Mouse (Mus musculus): Measurements from ENCODE around the gene Ephx4. TPM values are rescaled to one million over a fixed set of nuclear protein-coding genes. Genes with fewer than 3 reads are reported as not detected.

Gene Ephx4
- polyA plus RNA-seq, 1 experiment: 1.7 TPM

DNA sequence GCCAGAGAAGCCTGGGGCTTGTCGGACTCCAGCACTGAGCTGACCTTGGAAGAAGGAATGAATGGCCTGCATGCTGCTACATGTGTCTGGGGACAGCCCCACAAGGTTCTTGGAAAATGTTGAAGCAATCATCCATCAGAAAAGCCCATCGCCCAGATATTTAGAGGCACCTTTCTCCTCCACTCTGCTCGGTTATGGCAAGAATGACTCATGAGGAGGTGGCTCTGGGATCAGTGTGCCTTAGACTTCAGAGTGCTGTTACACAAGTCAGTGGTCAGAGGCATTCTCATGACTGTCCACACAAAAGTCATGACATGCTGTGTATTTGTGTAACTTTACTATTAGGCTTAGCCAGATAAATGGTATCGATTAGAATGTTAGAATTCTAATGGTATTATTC, 64.6 kb downstream of the Ephx4 start:
- TF ChIP-seq POLR2A (IDR thresholded peaks at IDR 0.05; ENCODE audit: insufficient read depth, low read length) (no peak), EP300 (IDR thresholded peaks at IDR 0.05; ENCODE audit: insufficient read depth, low read depth, low read length) (no peak), CTCF (IDR thresholded peaks at IDR 0.05; ENCODE audit: low read depth, low read length) (no peak)
- Histone ChIP-seq H3K4me1 (ENCODE audit: control insufficient read depth, insufficient read depth, low read length) (no peaks in the 10 kb centered on the region), H3K27ac (ENCODE audit: insufficient read depth, low read length) (no peak overlapping the region), H3K4me3 (ENCODE audit: low read depth, low read length) (no peak overlapping the region), H3K9me3 (replicated peaks; ENCODE audit: control insufficient read depth, insufficient read depth, low read length, poor library complexity, severe bottlenecking) (no peaks in the 10 kb centered on the region), H3K36me3 (ENCODE audit: control insufficient read depth, insufficient read depth, low read length, poor library complexity, severe bottlenecking) (no peaks in the 10 kb centered on the region), H3K27me3 (ENCODE audit: control insufficient read depth, insufficient read depth, low read length, poor library complexity, severe bottlenecking) (no peaks in the 10 kb centered on the region), H3K9ac (ENCODE audit: low read depth, poor library complexity, severe bottlenecking) (no peak overlapping the region)

DNA sequence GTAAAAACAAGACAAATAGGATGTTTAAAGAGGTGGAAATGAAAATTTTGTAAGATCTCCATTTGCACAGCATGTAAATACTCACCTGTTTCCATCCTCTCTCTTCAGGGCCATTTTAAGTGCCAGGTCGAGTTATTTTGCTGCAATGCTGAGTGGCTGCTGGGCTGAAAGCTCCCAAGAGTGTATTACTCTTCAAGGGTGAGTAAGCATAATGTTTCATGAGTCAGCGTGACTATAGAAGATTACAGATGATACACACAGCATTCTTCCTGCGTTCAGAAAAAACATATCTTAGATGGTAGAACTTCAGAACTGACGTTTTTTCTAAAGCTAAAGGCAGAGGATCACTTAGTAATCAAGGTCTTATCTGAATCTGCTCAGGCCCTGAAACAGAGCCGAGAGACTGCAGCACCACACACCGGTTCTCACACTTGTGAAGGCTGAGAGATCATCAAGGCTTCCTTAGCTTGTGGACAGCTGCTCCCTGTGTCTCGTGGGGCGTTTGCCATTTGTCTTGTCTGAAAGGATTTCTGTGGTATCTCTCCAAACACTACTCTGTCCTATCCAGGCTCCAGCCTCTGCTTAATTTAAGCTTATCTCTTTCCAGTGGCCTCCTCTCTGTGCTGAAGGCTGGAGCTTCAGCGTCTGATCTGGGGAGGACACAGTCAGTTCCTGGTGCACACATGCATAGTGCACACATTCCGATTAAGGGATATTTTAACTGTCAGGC, 68.2 kb downstream of the Ephx4 start:
- Histone ChIP-seq H3K4me3 (ENCODE audit: low read depth, low read length) (no peak overlapping the region), H3K4me1 (ENCODE audit: control insufficient read depth, insufficient read depth, low read length) (no peaks in the 10 kb centered on the region)
- TF ChIP-seq EP300 (IDR thresholded peaks at IDR 0.05; ENCODE audit: insufficient read depth, low read depth, low read length) (no peak), POLR2A (IDR thresholded peaks at IDR 0.05; ENCODE audit: insufficient read depth, low read length) (no peak), CTCF (IDR thresholded peaks at IDR 0.05; ENCODE audit: low read depth, low read length) (no peak)

More for the DNA sequence above, 68.2 kb downstream of the Ephx4 start:
- Histone ChIP-seq H3K36me3 (ENCODE audit: control insufficient read depth, insufficient read depth, low read length, poor library complexity, severe bottlenecking) (no peaks in the 10 kb centered on the region), H3K27ac (ENCODE audit: insufficient read depth, low read length) (no peak overlapping the region), H3K27me3 (ENCODE audit: control insufficient read depth, insufficient read depth, low read length, poor library complexity, severe bottlenecking) (no peaks in the 10 kb centered on the region), H3K9ac (ENCODE audit: low read depth, poor library complexity, severe bottlenecking) (no peak overlapping the region), H3K9me3 (replicated peaks; ENCODE audit: control insufficient read depth, insufficient read depth, low read length, poor library complexity, severe bottlenecking) (no peaks in the 10 kb centered on the region)

Other genes with a start within 250 kb of the Ephx4 start
- 6.6 and 8.8 TPM in 2 replicates for gene Tgfbr3, start 113.1 kb upstream of the Ephx4 start, polyA plus RNA-seq (2011; ENCODE audit: insufficient read depth, insufficient read length, low read depth, missing spikeins)
- 0.82 and 1.2 TPM in 2 replicates for gene Brdt, start 71.6 kb upstream of the Ephx4 start, polyA plus RNA-seq (2011; ENCODE audit: insufficient read depth, insufficient read length, low read depth, missing spikeins)
- not detected in 2 replicates for gene Lpcat2b, start 28.8 kb downstream of the Ephx4 start, polyA plus RNA-seq (2011; ENCODE audit: insufficient read depth, insufficient read length, low read depth, missing spikeins)
- gene Btbd8, start 35.3 kb downstream of the Ephx4 start, polyA plus RNA-seq (2011; ENCODE audit: insufficient read depth, insufficient read length, low read depth, missing spikeins): 14.9 and 17.2 TPM in 2 replicates
- not detected in 2 replicates for gene Gm42669, start 104.9 kb downstream of the Ephx4 start, polyA plus RNA-seq (2011; ENCODE audit: insufficient read depth, insufficient read length, low read depth, missing spikeins)
- gene 1700028K03Rik, start 132.0 kb downstream of the Ephx4 start, polyA plus RNA-seq (2011; ENCODE audit: insufficient read depth, insufficient read length, low read depth, missing spikeins): 0.12 and 0.30 TPM in 2 replicates
- 42.9 and 47.0 TPM in 2 replicates for gene Rpap2, start 194.6 kb downstream of the Ephx4 start, polyA plus RNA-seq (2011; ENCODE audit: insufficient read depth, insufficient read length, low read depth, missing spikeins)
- gene Glmn, start 195.2 kb downstream of the Ephx4 start, polyA plus RNA-seq (2011; ENCODE audit: insufficient read depth, insufficient read length, low read depth, missing spikeins): 27.4 and 29.0 TPM in 2 replicates